Mouse (Mus musculus): Measurements from ENCODE around the gene Prss57. TPM values are rescaled to one million over a fixed set of nuclear protein-coding genes. Genes with fewer than 3 reads are reported as not detected.

The Prss57 gene
- 9.4 and 16.3 TPM in 2 replicates for total RNA-seq (2017)

GRCm38 (mm10) chr10:79790861-79791260 lies at the start of gene Prss57:
Gene Prss57, minus strand, starts transcription at chr10:79790961.
- ATAC-seq (replicated peaks; ENCODE audit: low read depth, poor library complexity, severe bottlenecking), result no peak

GRCm38 (mm10) chr10:79840091-79840490 lies 49.3 kb upstream of the Prss57 start:
- no peak for ATAC-seq (replicated peaks; ENCODE audit: low read depth, poor library complexity, severe bottlenecking)

- ATAC-seq (replicated peaks; ENCODE audit: low read depth, poor library complexity, severe bottlenecking), result no peak
These were observed 47.4 kb upstream of the Prss57 start for GRCm38 (mm10) chr10:79838151-79838550.

- ATAC-seq (replicated peaks; ENCODE audit: low read depth, poor library complexity, severe bottlenecking), result no peak
These were observed 46.2 kb upstream of the Prss57 start for GRCm38 (mm10) chr10:79836918-79837317.

GRCm38 (mm10) chr10:79834769-79835398 lies 44.1 kb upstream of the Prss57 start:
- ATAC-seq (replicated peaks; ENCODE audit: low read depth, poor library complexity, severe bottlenecking), result peak; percentile 73

- ATAC-seq (replicated peaks; ENCODE audit: low read depth, poor library complexity, severe bottlenecking), result peak; percentile 55
These were observed 42.0 kb upstream of the Prss57 start for GRCm38 (mm10) chr10:79832786-79833181.

- ATAC-seq (replicated peaks; ENCODE audit: low read depth, poor library complexity, severe bottlenecking), result peak; percentile 50
These were observed 41.4 kb upstream of the Prss57 start for GRCm38 (mm10) chr10:79832026-79832785.

GRCm38 (mm10) chr10:79831583-79831982 lies 40.8 kb upstream of the Prss57 start:
- ATAC-seq (replicated peaks; ENCODE audit: low read depth, poor library complexity, severe bottlenecking), result peak; percentile 39

GRCm38 (mm10) chr10:79824413-79824812 lies 33.7 kb upstream of the Prss57 start:
- peak; percentile 76 for ATAC-seq (replicated peaks; ENCODE audit: low read depth, poor library complexity, severe bottlenecking)

GRCm38 (mm10) chr10:79823011-79823410 lies 32.2 kb upstream of the Prss57 start:
- ATAC-seq (replicated peaks; ENCODE audit: low read depth, poor library complexity, severe bottlenecking), result no peak

GRCm38 (mm10) chr10:79822372-79822771 lies 31.6 kb upstream of the Prss57 start:
- no peak for ATAC-seq (replicated peaks; ENCODE audit: low read depth, poor library complexity, severe bottlenecking)

GRCm38 (mm10) chr10:79821731-79822130 lies 31.0 kb upstream of the Prss57 start:
- ATAC-seq (replicated peaks; ENCODE audit: low read depth, poor library complexity, severe bottlenecking), result no peak

- no peak for ATAC-seq (replicated peaks; ENCODE audit: low read depth, poor library complexity, severe bottlenecking)
These were observed 30.0 kb upstream of the Prss57 start, which contains the start of gene Misp for GRCm38 (mm10) chr10:79820782-79821181. Gene Misp, plus strand, starts transcription at chr10:79820989.

- no peak for ATAC-seq (replicated peaks; ENCODE audit: low read depth, poor library complexity, severe bottlenecking)
These were observed 29.5 kb upstream of the Prss57 start for GRCm38 (mm10) chr10:79820277-79820676.

- ATAC-seq (replicated peaks; ENCODE audit: low read depth, poor library complexity, severe bottlenecking), result no peak
These were observed 28.8 kb upstream of the Prss57 start for GRCm38 (mm10) chr10:79819606-79820005.

GRCm38 (mm10) chr10:79818225-79818624 lies 27.5 kb upstream of the Prss57 start:
- ATAC-seq (replicated peaks; ENCODE audit: low read depth, poor library complexity, severe bottlenecking), result no peak

- no peak for ATAC-seq (replicated peaks; ENCODE audit: low read depth, poor library complexity, severe bottlenecking)
These were observed 26.4 kb upstream of the Prss57 start for GRCm38 (mm10) chr10:79817111-79817510.

- ATAC-seq (replicated peaks; ENCODE audit: low read depth, poor library complexity, severe bottlenecking), result no peak
These were observed 25.1 kb upstream of the Prss57 start for GRCm38 (mm10) chr10:79815671-79816494.

- ATAC-seq (replicated peaks; ENCODE audit: low read depth, poor library complexity, severe bottlenecking), result no peak
These were observed 23.6 kb upstream of the Prss57 start for GRCm38 (mm10) chr10:79814271-79814842.

All from common myeloid progenitor, adult 5-6 weeks (primary cell).